Mouse (Mus musculus) NIH3T3 (cell line): ENCODE data around the gene Ctbp2.

Experiments
- DNase-seq: peaks from one replicate; pipeline ENCODE4 v3.0.0-alpha.2; 2012; ENCODE audit warnings: low read depth

Gene Ctbp2

GRCm38 (mm10) chr7:133085408-133085807, 38.7 kb downstream of the Ctbp2 start:
- DNase-seq = peak; percentile 46

- no peak for DNase-seq
These were observed 40.1 kb downstream of the Ctbp2 start for GRCm38 (mm10) chr7:133083936-133084614.

GRCm38 (mm10) chr7:133078929-133079328, 45.2 kb downstream of the Ctbp2 start:
- no peak for DNase-seq

GRCm38 (mm10) chr7:133074462-133075133, 49.6 kb downstream of the Ctbp2 start:
- DNase-seq = no peak

GRCm38 (mm10) chr7:133073147-133073651, 51.0 kb downstream of the Ctbp2 start:
- no peak for DNase-seq

- no peak for DNase-seq
These were observed 51.6 kb downstream of the Ctbp2 start for GRCm38 (mm10) chr7:133072535-133072934.

- no peak for DNase-seq
These were observed 56.8 kb downstream of the Ctbp2 start for GRCm38 (mm10) chr7:133067321-133067841.

- DNase-seq = no peak
These were observed 57.4 kb downstream of the Ctbp2 start for GRCm38 (mm10) chr7:133066776-133067175.

- no peak for DNase-seq
These were observed 62.1 kb downstream of the Ctbp2 start for GRCm38 (mm10) chr7:133062055-133062454.

- no peak for DNase-seq
These were observed 64.0 kb downstream of the Ctbp2 start for GRCm38 (mm10) chr7:133060170-133060569.

- DNase-seq = no peak
These were observed 64.5 kb downstream of the Ctbp2 start for GRCm38 (mm10) chr7:133059517-133060104.

- no peak for DNase-seq
These were observed 65.0 kb downstream of the Ctbp2 start for GRCm38 (mm10) chr7:133059150-133059509.

GRCm38 (mm10) chr7:133058496-133059149, 65.5 kb downstream of the Ctbp2 start:
- DNase-seq = peak; percentile 4

- no peak for DNase-seq
These were observed 67.2 kb downstream of the Ctbp2 start for GRCm38 (mm10) chr7:133056924-133057323.

- no peak for DNase-seq
These were observed 69.7 kb downstream of the Ctbp2 start for GRCm38 (mm10) chr7:133054486-133054885.

GRCm38 (mm10) chr7:133053757-133054156, 70.4 kb downstream of the Ctbp2 start:
- DNase-seq = no peak

GRCm38 (mm10) chr7:133052819-133053218, 71.3 kb downstream of the Ctbp2 start:
- no peak for DNase-seq

GRCm38 (mm10) chr7:133050681-133051080, 73.5 kb downstream of the Ctbp2 start:
- DNase-seq = no peak

- no peak for DNase-seq
These were observed 76.0 kb downstream of the Ctbp2 start for GRCm38 (mm10) chr7:133048085-133048630.

GRCm38 (mm10) chr7:133047287-133047686, 76.9 kb downstream of the Ctbp2 start:
- no peak for DNase-seq

- DNase-seq = no peak
These were observed 79.4 kb downstream of the Ctbp2 start for GRCm38 (mm10) chr7:133044721-133045120.

- DNase-seq = no peak
These were observed 82.4 kb downstream of the Ctbp2 start for GRCm38 (mm10) chr7:133041784-133042183.
